Mouse (Mus musculus) MN1 (cell line): ENCODE data around the gene Fpr2.
"Not testable (repeated sequence)": the region's sequence is repeated elsewhere in the genome, so short reads cannot be mapped to it uniquely, and the experiment has no call there.

Experiments used
- DNase-seq: peaks from one replicate; pipeline ENCODE4 v3.0.0-alpha.2; 2016; ENCODE audit warnings: low spot score

The Fpr2 gene

DNA sequence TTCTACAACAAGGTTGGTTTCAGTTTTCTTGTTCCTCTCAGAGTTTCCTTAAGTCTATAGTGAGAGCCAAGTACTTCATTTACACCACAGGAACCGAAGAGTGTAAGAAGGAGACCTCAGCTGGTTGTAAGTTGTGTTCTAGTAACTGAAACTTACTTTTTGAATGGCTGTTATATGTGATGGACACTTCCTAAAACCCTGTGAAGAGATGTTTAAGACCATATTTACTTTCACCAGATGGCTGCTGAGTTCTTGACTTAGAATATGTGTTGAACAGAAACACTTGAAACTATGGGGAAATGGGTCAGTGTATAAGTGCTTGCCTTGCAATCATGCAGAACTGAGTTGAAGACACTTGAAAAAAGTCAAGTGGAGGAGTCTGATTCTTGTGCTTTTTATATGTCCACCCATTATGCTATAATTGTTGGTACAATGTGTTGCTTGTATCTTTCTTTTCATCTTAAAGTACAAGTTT, at the start of gene Fpr2, which contains the start of gene Fpr3:
TSS of gene Fpr2 (plus strand) at position 51 of the 475 bp plus-strand sequence.
TSS of gene Fpr3 (plus strand) at position 79 of the 475 bp plus-strand sequence.
- no peak for DNase-seq

GRCm38 (mm10) chr17:17837919-17838701, 49.5 kb upstream of the Fpr2 start:
- peak; percentile 91 for DNase-seq

- DNase-seq, result no peak
These were observed 48.3 kb upstream of the Fpr2 start for GRCm38 (mm10) chr17:17839276-17839675.

DNA sequence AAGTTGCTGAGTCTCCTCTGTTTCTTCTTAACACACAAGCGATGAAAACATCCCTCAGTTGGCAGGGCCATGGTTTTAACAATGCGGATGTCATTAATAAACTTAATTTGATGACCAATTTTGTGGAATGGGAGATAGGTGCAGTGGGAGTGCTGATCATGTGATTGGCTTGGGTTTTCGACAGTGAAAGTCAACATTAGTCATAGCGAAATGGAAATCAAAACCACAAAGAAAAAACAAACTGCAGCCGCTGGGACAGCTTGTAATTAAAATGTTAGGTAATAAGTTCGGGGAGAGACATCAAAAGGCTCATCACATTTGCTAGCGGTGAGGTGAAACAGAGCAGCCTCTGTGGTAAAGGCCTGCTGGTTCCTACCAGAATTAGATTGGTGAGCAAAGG, 46.8 kb upstream of the Fpr2 start:
- peak; percentile 53 for DNase-seq

- no peak for DNase-seq
These were observed 43.9 kb upstream of the Fpr2 start for GRCm38 (mm10) chr17:17843534-17844261.

DNA sequence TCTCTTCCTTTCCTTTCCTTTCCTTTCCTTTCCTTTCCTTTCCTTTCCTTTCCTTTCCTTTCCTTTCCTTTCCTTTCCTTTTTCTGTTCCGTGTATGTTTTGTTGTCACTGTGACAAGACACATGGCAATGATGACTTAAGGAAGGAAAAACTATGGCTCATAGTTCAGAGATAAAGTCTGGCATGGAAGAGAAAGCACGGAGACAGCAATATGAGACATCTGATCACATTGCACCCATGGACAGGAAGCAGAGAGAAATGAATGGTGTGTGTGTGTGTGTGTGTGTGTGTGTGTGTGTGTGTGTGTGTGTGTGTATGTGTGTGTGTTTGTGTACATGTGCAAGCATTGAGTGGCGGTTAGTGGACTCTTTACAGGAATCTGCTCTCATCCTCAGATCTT, 43.0 kb upstream of the Fpr2 start:
- DNase-seq, result not testable (repeated sequence)

GRCm38 (mm10) chr17:17845187-17846027, 42.2 kb upstream of the Fpr2 start:
- DNase-seq, result no peak

DNA sequence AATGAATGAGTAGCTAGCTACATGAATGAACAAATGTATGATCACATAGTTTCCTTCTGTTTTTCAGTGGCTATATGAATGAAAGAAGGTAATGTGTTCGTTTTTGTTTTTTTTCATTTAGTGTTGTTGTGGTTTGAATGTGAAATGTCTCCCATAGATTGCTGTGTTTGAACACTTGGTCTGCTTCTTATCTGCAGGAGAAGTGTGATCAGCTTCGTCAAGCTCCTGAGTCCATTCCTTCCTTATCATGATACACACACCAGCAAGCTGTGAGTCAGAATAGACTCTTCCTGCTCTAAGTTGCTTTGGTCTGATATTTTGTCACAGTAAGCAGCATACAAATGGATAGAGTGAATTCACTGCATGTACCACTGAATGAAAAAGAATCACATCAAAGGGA, 38.6 kb upstream of the Fpr2 start:
- no peak for DNase-seq

- no peak for DNase-seq
These were observed 37.5 kb upstream of the Fpr2 start for GRCm38 (mm10) chr17:17849906-17850712.

- DNase-seq, result no peak
These were observed 32.4 kb upstream of the Fpr2 start, which contains the start of gene Has1 for GRCm38 (mm10) chr17:17855064-17855838. Has1 (minus strand) TSS chr17:17855205.

DNA sequence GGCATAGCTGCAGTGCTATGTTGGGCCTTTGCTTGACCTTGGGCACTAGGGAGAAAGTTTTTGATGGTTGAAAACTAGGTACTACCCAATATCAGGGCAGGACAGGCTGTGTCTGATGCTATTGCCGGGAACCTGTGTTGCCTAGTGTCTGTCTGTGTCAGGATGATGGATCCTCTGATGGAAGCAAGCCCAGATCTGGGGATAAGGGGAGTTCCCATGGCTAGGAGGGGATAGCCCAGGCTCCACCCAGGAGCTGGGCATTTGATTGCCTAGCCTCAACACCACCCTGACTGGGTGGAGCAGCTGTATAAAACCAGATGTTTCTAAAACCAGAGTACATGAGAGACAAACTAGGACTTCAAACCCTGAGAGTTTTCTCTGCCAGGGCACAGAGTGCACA, 31.0 kb upstream of the Fpr2 start:
- DNase-seq, result no peak

GRCm38 (mm10) chr17:17857446-17857845, 30.2 kb upstream of the Fpr2 start:
- DNase-seq, result peak; percentile 44

DNA sequence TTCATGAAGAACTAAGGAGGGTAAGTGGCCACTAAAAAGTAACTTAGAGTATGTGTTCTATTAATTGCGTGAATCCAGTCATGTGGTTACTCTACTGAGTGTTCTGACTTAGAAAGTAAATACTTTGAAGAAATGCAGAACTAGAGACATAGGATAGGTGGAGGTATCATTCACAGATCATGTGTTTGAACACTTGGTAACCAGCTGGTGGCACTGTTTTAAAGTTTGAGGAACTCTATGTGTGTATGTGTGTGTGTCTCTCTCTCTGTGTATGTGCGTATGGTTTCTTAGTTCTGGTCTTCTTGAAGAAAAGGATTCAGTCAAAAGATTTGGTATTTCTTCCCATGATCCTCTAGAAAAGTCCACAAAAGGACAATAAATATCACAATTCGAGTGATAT, 27.5 kb upstream of the Fpr2 start:
- no peak for DNase-seq

DNA sequence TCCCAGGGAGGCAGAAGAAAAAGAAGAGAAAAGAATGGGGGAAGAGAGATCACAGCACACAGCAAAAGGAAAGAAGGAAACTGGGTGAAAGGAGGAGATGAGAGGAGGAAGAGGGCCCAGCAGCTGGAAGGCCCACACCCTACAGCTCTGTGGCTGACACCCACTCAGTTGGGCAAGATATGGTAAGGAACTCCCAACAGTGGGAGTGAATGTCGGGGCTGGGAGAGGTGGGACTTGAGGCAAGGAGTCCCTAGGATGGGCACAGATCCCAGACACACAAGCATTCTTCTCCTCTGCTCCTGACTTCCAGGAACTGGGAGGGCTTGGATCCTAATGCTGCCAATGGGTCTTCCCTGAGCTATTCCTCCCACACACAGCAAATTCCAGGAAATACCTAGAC, 25.3 kb upstream of the Fpr2 start:
- no peak for DNase-seq

DNA sequence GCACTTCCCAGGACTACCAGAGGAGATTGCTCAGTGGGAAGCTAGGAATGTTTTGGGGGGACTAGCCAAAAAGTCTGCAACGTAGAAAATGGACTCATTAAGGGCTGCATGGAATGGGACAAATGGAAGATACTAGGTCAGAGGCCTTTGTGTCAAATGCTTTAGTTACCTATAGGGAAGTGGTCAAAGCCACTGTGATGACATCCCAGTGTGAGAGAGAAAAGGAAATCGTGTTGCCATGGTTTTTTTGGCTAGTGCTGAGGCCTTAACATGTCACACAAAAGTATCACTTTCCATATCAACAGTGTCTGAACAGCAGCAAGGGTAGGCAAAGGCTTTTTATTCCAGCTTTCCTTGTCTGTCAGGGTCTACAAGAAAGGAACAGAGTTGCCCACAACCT, 22.5 kb upstream of the Fpr2 start:
- DNase-seq, result no peak

- DNase-seq, result no peak
These were observed 20.7 kb upstream of the Fpr2 start for GRCm38 (mm10) chr17:17866801-17867469.

- DNase-seq, result no peak
These were observed 16.6 kb upstream of the Fpr2 start for GRCm38 (mm10) chr17:17870892-17871550.

DNA sequence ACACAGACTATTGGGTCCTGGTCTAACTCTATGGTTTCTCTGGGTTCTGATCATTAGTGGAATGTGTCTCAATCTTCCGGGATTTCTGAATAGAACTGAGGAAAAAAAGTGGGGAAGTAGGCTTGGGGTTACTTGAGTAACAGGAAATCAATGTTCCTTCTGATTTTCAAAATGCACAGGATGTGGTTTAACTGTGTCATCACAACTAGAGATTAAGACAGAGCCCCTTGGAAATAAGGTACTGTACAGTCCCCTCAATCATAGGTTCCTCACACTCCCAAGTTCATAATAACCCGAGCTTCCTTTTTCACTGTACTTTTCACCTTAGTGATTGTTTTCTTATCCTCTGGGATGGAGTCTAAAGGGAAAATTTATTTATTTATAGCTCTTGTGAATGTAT, 15.9 kb upstream of the Fpr2 start:
- no peak for DNase-seq

DNA sequence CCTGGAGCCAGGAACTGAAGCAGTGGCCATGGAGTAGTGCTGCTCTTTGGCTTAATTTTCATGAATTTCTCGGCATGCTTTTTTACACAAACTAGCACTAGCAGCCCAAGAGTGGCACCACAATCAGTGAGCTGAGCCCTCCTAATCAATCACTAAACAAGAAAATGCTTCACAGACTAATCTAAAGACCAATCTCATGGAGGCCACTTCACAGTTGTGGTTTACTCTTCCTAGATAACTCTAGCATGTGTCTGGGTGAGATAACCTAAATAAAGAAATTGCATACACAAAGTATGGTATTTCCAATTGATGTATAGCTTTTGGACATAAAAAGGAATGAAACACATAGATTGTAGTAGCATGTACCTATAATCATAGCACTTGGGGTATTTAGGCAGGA, 8.3 kb upstream of the Fpr2 start:
- no peak for DNase-seq
